Mouse (Mus musculus) liver, postnatal 0 days (tissue): ENCODE measurements at regions not wholly inside any gene's neighbourhood (a gene's known extent, or its start where the extent isn't known, plus 50 kb on each side); places are given as distances from the start of the nearest gene placed in this dataset.

ENCODE experiments used
- ATAC-seq: fragments of 200-750 bp; cut with Nextera tagmentation; 2 replicates; pipeline ENCODE4 v1.8.0; 2017; ENCODE audit warnings: mild to moderate bottlenecking, moderate library complexity
- DNase-seq: peaks from one replicate; pipeline ENCODE4 v3.0.0-alpha.2; 2016
- H3K27ac ChIP-seq: fragments of 300-500 bp; sonication (generic); 2 replicates; pipeline ENCODE4 v1.5.1; 2014; ENCODE audit warnings: antibody characterized with exemption, moderate library complexity, mild to moderate bottlenecking, low read depth
- H3K27me3 ChIP-seq: fragments of 300-500 bp; sonication (generic); 2 replicates; pipeline ENCODE4 v1.6.1; 2014; ENCODE audit warnings: low read length, control low read depth, mixed read lengths; ENCODE audit not compliant: insufficient read depth
- H3K36me3 ChIP-seq: fragments of 300-500 bp; sonication (generic); replicated peaks from 2 replicates; pipeline ENCODE4 v1.6.1; 2014; ENCODE audit warnings: mild to moderate bottlenecking, control low read depth, low read length, moderate library complexity, mixed read lengths; ENCODE audit not compliant: insufficient read depth
- H3K4me1 ChIP-seq: fragments of 300-500 bp; sonication (generic); 2 replicates; pipeline ENCODE4 v1.6.1; 2014; ENCODE audit warnings: antibody characterized with exemption, mild to moderate bottlenecking, control low read depth; ENCODE audit not compliant: insufficient read depth
- H3K4me2 ChIP-seq: fragments of 300-500 bp; sonication (generic); 2 replicates; pipeline ENCODE4 v1.6.1; 2014; ENCODE audit warnings: low read depth, mild to moderate bottlenecking, low read length, moderate library complexity, mixed read lengths
- H3K4me3 ChIP-seq: fragments of 300-500 bp; sonication (generic); 2 replicates; pipeline ENCODE4 v1.5.1; 2014; ENCODE audit warnings: low read depth, low read length
- H3K9ac ChIP-seq: fragments of 300-500 bp; sonication (generic); replicated peaks from 2 replicates; pipeline ENCODE4 v1.6.1; 2014; ENCODE audit warnings: mild to moderate bottlenecking, moderate library complexity
- H3K9me3 ChIP-seq: fragments of 300-500 bp; sonication (generic); 2 replicates; pipeline ENCODE4 v1.6.1; 2016; ENCODE audit warnings: mild to moderate bottlenecking, control low read depth, low read length, mixed read lengths
- CTCF ChIP-seq: sonication (generic); IDR thresholded peaks from 2 replicates; pipeline ENCODE4 v1.5.1; 2016; ENCODE audit warnings: antibody characterized with exemption, low read depth
- EP300 ChIP-seq: IDR thresholded peaks from 2 replicates; pipeline ENCODE4 v1.6.1; 2016; ENCODE audit warnings: antibody characterized with exemption, low read depth, mild to moderate bottlenecking
- WGBS: fragments of 180-500 bp; shearing (Covaris S2); extraction: QIAGEN DNeasy Blood & Tissue Kit; methylation state at CpG from one replicate; pipeline ENCODE4 v1.1.7; 2014; ENCODE audit not compliant: insufficient replicate concordance; 5-methylcytosine and 5-hydroxymethylcytosine counted together

GRCm38 (mm10) chr11:38158310-38158709 lies 922.5 kb upstream of the Tenm2 start:
- Histone ChIP-seq H3K9me3 (no peaks in the 10 kb centered on the region), H3K4me3 (no peak overlapping the region), H3K27me3 (no peaks in the 10 kb centered on the region), H3K36me3 (no peaks in the 10 kb centered on the region), H3K4me1 (no peaks in the 10 kb centered on the region), H3K9ac (no peak overlapping the region), H3K4me2 (no peak overlapping the region), H3K27ac (no peak overlapping the region)
- no peak for ATAC-seq
- WGBS: 75% methylated on average over 4 of the region's 4 CpGs
- DNase-seq: no peak
- TF ChIP-seq EP300 (no peak), CTCF (no peak)

- Histone ChIP-seq H3K27ac (no peak overlapping the region), H3K4me2 (no peak overlapping the region), H3K4me3 (no peak overlapping the region), H3K9ac (no peak overlapping the region), H3K36me3 (no peaks in the 10 kb centered on the region), H3K4me1 (no peaks in the 10 kb centered on the region), H3K27me3 (no peaks in the 10 kb centered on the region), H3K9me3 (no peaks in the 10 kb centered on the region)
- WGBS: 75% methylated on average over 9 of the region's 9 CpGs
- no peak for TF ChIP-seq EP300
- no peak for TF ChIP-seq CTCF
- DNase-seq (no peak), ATAC-seq (no peak)
These were observed 921.2 kb upstream of the Tenm2 start for GRCm38 (mm10) chr11:38156944-38157343.

DNA sequence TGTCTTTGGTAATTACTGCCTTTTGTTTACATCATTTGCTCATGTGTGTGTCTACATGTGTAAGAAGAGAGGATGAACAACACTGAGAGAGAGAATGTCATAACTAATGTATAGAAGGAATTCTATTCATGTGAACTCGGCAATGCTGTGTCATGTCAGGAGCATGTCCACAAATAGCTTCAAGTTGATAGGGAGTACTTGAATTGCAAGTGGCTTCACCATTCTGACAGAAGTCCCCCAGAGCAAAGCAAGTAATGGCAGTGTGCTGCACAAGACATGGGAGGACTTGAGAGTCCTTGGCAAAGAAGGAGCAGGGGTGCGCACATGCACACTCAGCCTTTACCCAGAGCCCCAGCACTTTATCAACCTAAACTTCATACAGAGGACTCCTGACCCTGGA lies 919.9 kb upstream of the Tenm2 start:
- H3K27me3 ChIP-seq: no peaks in the 10 kb centered on the region
- no peaks in the 10 kb centered on the region for H3K4me1 ChIP-seq
- no peak overlapping the region for H3K4me2 ChIP-seq
- WGBS: 70% methylated on average over 2 of the region's 2 CpGs
- no peaks in the 10 kb centered on the region for H3K9me3 ChIP-seq
- no peaks in the 10 kb centered on the region for H3K36me3 ChIP-seq
- DNase-seq: no peak
- H3K27ac ChIP-seq: no peak overlapping the region
- no peak overlapping the region for H3K4me3 ChIP-seq
- H3K9ac ChIP-seq: no peak overlapping the region
- no peak for TF ChIP-seq EP300
- TF ChIP-seq CTCF: no peak
- no peak for ATAC-seq

GRCm38 (mm10) chr11:38143436-38143835 lies 907.7 kb upstream of the Tenm2 start:
- no peak for TF ChIP-seq CTCF
- TF ChIP-seq EP300: no peak

GRCm38 (mm10) chr11:38128851-38129250 lies 893.1 kb upstream of the Tenm2 start:
- Histone ChIP-seq H3K9ac (no peak overlapping the region), H3K4me1 (no peaks in the 10 kb centered on the region), H3K27ac (no peak overlapping the region), H3K4me3 (no peak overlapping the region), H3K9me3 (no peaks in the 10 kb centered on the region), H3K36me3 (no peaks in the 10 kb centered on the region), H3K4me2 (no peak overlapping the region), H3K27me3 (no peaks in the 10 kb centered on the region)
- DNase-seq (no peak), ATAC-seq (no peak)
- TF ChIP-seq EP300 (no peak), CTCF (no peak)

More at GRCm38 (mm10) chr11:38143436-38143835, 907.7 kb upstream of the Tenm2 start:
- DNase-seq (no peak), ATAC-seq (no peak)
- Histone ChIP-seq H3K27me3 (no peaks in the 10 kb centered on the region), H3K4me2 (no peak overlapping the region), H3K9ac (no peak overlapping the region), H3K4me3 (no peak overlapping the region), H3K9me3 (no peaks in the 10 kb centered on the region), H3K27ac (no peak overlapping the region), H3K36me3 (no peaks in the 10 kb centered on the region), H3K4me1 (no peaks in the 10 kb centered on the region)
- WGBS: 66% methylated on average over 2 of the region's 2 CpGs

- DNase-seq: no peak
- ATAC-seq: no peak
- H3K4me2 ChIP-seq: no peak overlapping the region
- H3K9me3 ChIP-seq: no peaks in the 10 kb centered on the region
- WGBS: 45% methylated on average over 2 of the region's 2 CpGs
- no peak overlapping the region for H3K9ac ChIP-seq
- H3K27ac ChIP-seq: no peak overlapping the region
- H3K4me3 ChIP-seq: no peak overlapping the region
- no peaks in the 10 kb centered on the region for H3K36me3 ChIP-seq
- H3K27me3 ChIP-seq: no peaks in the 10 kb centered on the region
- no peaks in the 10 kb centered on the region for H3K4me1 ChIP-seq
- no peak for TF ChIP-seq EP300
- no peak for TF ChIP-seq CTCF
These were observed 888.1 kb upstream of the Tenm2 start for GRCm38 (mm10) chr11:38123789-38124330.

DNA sequence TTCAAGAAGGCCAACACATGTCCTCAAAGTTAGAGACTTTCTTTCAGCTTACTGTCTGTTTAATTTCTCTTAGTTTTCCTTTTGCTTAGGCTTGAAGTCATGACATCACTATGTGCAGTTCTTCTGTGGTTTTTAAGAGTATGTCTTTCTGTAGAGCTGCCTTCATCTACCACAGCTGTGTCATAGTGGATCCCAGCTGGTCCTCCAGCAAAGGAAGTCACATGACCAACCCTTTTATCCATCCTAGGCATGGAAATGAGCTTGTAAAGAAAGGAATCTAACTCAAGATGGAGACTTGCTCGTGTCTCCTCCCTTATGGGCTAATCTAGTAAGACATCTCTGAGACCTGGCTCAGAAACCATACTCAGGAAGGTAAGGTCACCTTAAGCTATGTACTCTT lies 886.7 kb upstream of the Tenm2 start:
- H3K4me2 ChIP-seq: no peak overlapping the region
- no peaks in the 10 kb centered on the region for H3K36me3 ChIP-seq
- H3K27ac ChIP-seq: no peak overlapping the region
- WGBS: 77% methylated on average over 1 of the region's 1 CpGs
- TF ChIP-seq EP300 (no peak), CTCF (no peak)
- no peaks in the 10 kb centered on the region for H3K4me1 ChIP-seq
- DNase-seq: no peak
- H3K9ac ChIP-seq: no peak overlapping the region
- H3K4me3 ChIP-seq: no peak overlapping the region
- no peaks in the 10 kb centered on the region for H3K9me3 ChIP-seq
- H3K27me3 ChIP-seq: no peaks in the 10 kb centered on the region
- ATAC-seq: no peak
